Mouse (Mus musculus) right cerebral cortex, adult 2 months (tissue): Measurements from ENCODE around the gene Camk1.
"Not testable (repeated sequence)": the region's sequence is repeated elsewhere in the genome, so short reads cannot be mapped to it uniquely, and the experiment has no call there.

ENCODE experiments used
- DNase-seq, 2 experiments: peaks; one replicate each; pipeline ENCODE4 v3.0.0; 2021 to 2022; ENCODE audit warnings: low spot score in 2 of 2

Camk1 gene

GRCm38 (mm10) chr6:113361476-113361875, 17.7 kb upstream of the Camk1 start:
- no peak for DNase-seq

- DNase-seq: no peak
These were observed 9.9 kb upstream of the Camk1 start for GRCm38 (mm10) chr6:113353696-113354095.

- no peak for DNase-seq
These were observed 9.0 kb upstream of the Camk1 start for GRCm38 (mm10) chr6:113352820-113353219.

- DNase-seq: no peak
These were observed 7.9 kb upstream of the Camk1 start for GRCm38 (mm10) chr6:113351653-113352052.

- DNase-seq: no peak
These were observed 7.4 kb upstream of the Camk1 start for GRCm38 (mm10) chr6:113351161-113351560.

GRCm38 (mm10) chr6:113350538-113350937, 6.8 kb upstream of the Camk1 start:
- no peak for DNase-seq

GRCm38 (mm10) chr6:113346897-113347296, 3.1 kb upstream of the Camk1 start:
- DNase-seq: no peak

GRCm38 (mm10) chr6:113344321-113344720, 537 bp upstream of the Camk1 start:
- DNase-seq: no peak

- peak in 1 of 2 experiments; percentile 49 for DNase-seq
These were observed 1.5 kb downstream of the Camk1 start for GRCm38 (mm10) chr6:113342297-113342696.

- DNase-seq: no peak
These were observed 2.2 kb downstream of the Camk1 start for GRCm38 (mm10) chr6:113341574-113341973.

GRCm38 (mm10) chr6:113336852-113337620, 6.7 kb downstream of the Camk1 start:
- no peak for DNase-seq

- DNase-seq: no peak
These were observed 9.6 kb downstream of the Camk1 start for GRCm38 (mm10) chr6:113334216-113334615.

- peak; percentile 48 to 60 for DNase-seq
These were observed 10.4 kb downstream of the Camk1 start for GRCm38 (mm10) chr6:113333137-113333950.

GRCm38 (mm10) chr6:113332734-113333133, 11.1 kb downstream of the Camk1 start:
- not testable (repeated sequence) for DNase-seq

GRCm38 (mm10) chr6:113331721-113332120, 12.1 kb downstream of the Camk1 start:
- no peak for DNase-seq

GRCm38 (mm10) chr6:113330547-113330946, 13.2 kb downstream of the Camk1 start:
- DNase-seq: no peak

GRCm38 (mm10) chr6:113329396-113329795, 14.4 kb downstream of the Camk1 start:
- DNase-seq: no peak

GRCm38 (mm10) chr6:113326533-113327315, 17.1 kb downstream of the Camk1 start, which contains the start of gene Ogg1:
Ogg1 (plus strand) TSS chr6:113326972.
- DNase-seq: peak; percentile 99

GRCm38 (mm10) chr6:113315972-113316371, 27.8 kb downstream of the Camk1 start:
- no peak for DNase-seq

- peak; percentile 42 to 58 for DNase-seq
These were observed 35.6 kb downstream of the Camk1 start for GRCm38 (mm10) chr6:113308141-113308540.

- peak; percentile 22 to 39 for DNase-seq
These were observed 36.2 kb downstream of the Camk1 start for GRCm38 (mm10) chr6:113307481-113308121.

- no peak for DNase-seq
These were observed 36.8 kb downstream of the Camk1 start, which contains the start of gene Brpf1 for GRCm38 (mm10) chr6:113306986-113307349. Brpf1 (plus strand) TSS chr6:113307137.
